Mouse (Mus musculus): ENCODE results near the gene Tjp3. TPM values are rescaled to one million over a fixed set of nuclear protein-coding genes. Genes with fewer than 3 reads are reported as not detected.

Gene Tjp3
- polyA plus RNA-seq, 1 experiment from 2014 or later, result 3.9 TPM

- Histone ChIP-seq H3K9me3 (ENCODE audit: control insufficient read depth, low read length) (no peaks in the 10 kb centered on the region), H3K27me3 (ENCODE audit: control insufficient read depth, insufficient read depth, low read length) (no peaks in the 10 kb centered on the region; the same call in 1 of the 2 replicates), H3K9ac (ENCODE audit: low read length) (no peak overlapping the region), H3K36me3 (ENCODE audit: control insufficient read depth, insufficient read depth, low read length) (peaks cover 26% of the 10 kb centered on the region), H3K4me2 (no peak overlapping the region), H3K27ac (ENCODE audit: low read depth, low read length) (no peak overlapping the region), H3K4me3 (ENCODE audit: low read depth, low read length) (no peak overlapping the region), H3K4me1 (ENCODE audit: control insufficient read depth, insufficient read depth, low read length) (peaks cover 11% of the 10 kb centered on the region)
- ATAC-seq (ENCODE audit: low FRiP score) (no peak), DNase-seq (ENCODE audit: low spot score, missing footprints) (no peak)
- WGBS, result 93% methylated on average over 13 of the region's 13 CpGs
These were observed 22.2 kb upstream of the Tjp3 start for GRCm38 (mm10) chr10:81313581-81313980.

GRCm38 (mm10) chr10:81309571-81309970 lies 18.2 kb upstream of the Tjp3 start:
- Histone ChIP-seq H3K27ac (ENCODE audit: low read depth, low read length) (no peak overlapping the region), H3K4me2 (no peak overlapping the region), H3K4me3 (ENCODE audit: low read depth, low read length) (no peak overlapping the region), H3K4me1 (ENCODE audit: control insufficient read depth, insufficient read depth, low read length) (peaks cover 1% of the 10 kb centered on the region; the same call in 1 of the 2 replicates), H3K9me3 (ENCODE audit: control insufficient read depth, low read length) (no peaks in the 10 kb centered on the region), H3K27me3 (ENCODE audit: control insufficient read depth, insufficient read depth, low read length) (no peaks in the 10 kb centered on the region), H3K9ac (ENCODE audit: low read length) (no peak overlapping the region), H3K36me3 (ENCODE audit: control insufficient read depth, insufficient read depth, low read length) (peaks cover 34% of the 10 kb centered on the region)
- ATAC-seq (ENCODE audit: low FRiP score) (no peak), DNase-seq (ENCODE audit: low spot score, missing footprints) (no peak)
- WGBS, result 91% methylated on average over 5 of the region's 5 CpGs

GRCm38 (mm10) chr10:81306837-81307682 lies 15.7 kb upstream of the Tjp3 start:
- H3K36me3 ChIP-seq (ENCODE audit: control insufficient read depth, insufficient read depth, low read length), result peaks cover 29% of the 10 kb centered on the region
- H3K9me3 ChIP-seq (ENCODE audit: control insufficient read depth, low read length), result no peaks in the 10 kb centered on the region
- no peak overlapping the region for H3K4me3 ChIP-seq (ENCODE audit: low read depth, low read length)
- no peak for ATAC-seq (ENCODE audit: low FRiP score)
- H3K27me3 ChIP-seq (ENCODE audit: control insufficient read depth, insufficient read depth, low read length), result no peaks in the 10 kb centered on the region
- WGBS, result 94% methylated on average over 21 of the region's 21 CpGs
- peaks cover 6% of the 10 kb centered on the region; the same call in 1 of the 2 replicates for H3K4me1 ChIP-seq (ENCODE audit: control insufficient read depth, insufficient read depth, low read length)
- no peak overlapping the region for H3K27ac ChIP-seq (ENCODE audit: low read depth, low read length)
- no peak overlapping the region for H3K4me2 ChIP-seq
- DNase-seq (ENCODE audit: low spot score, missing footprints), result no peak
- no peak overlapping the region for H3K9ac ChIP-seq (ENCODE audit: low read length)

GRCm38 (mm10) chr10:81306173-81306668 lies 14.8 kb upstream of the Tjp3 start:
- Histone ChIP-seq H3K9ac (ENCODE audit: low read length) (no peak overlapping the region), H3K36me3 (ENCODE audit: control insufficient read depth, insufficient read depth, low read length) (peaks cover 21% of the 10 kb centered on the region)
- WGBS, result 99% methylated on average over 12 of the region's 12 CpGs

GRCm38 (mm10) chr10:81305663-81306062 lies 14.3 kb upstream of the Tjp3 start:
- no peak for ATAC-seq (ENCODE audit: low FRiP score)
- H3K27me3 ChIP-seq (ENCODE audit: control insufficient read depth, insufficient read depth, low read length), result no peaks in the 10 kb centered on the region
- H3K4me3 ChIP-seq (ENCODE audit: low read depth, low read length), result no peak overlapping the region
- H3K9me3 ChIP-seq (ENCODE audit: control insufficient read depth, low read length), result no peaks in the 10 kb centered on the region
- H3K36me3 ChIP-seq (ENCODE audit: control insufficient read depth, insufficient read depth, low read length), result peaks cover 21% of the 10 kb centered on the region
- H3K9ac ChIP-seq (ENCODE audit: low read length), result no peak overlapping the region
- DNase-seq (ENCODE audit: low spot score, missing footprints), result no peak
- H3K4me2 ChIP-seq, result no peak overlapping the region
- H3K4me1 ChIP-seq (ENCODE audit: control insufficient read depth, insufficient read depth, low read length), result peaks cover 10% of the 10 kb centered on the region
- WGBS, result 95% methylated on average over 14 of the region's 14 CpGs
- no peak overlapping the region for H3K27ac ChIP-seq (ENCODE audit: low read depth, low read length)

More at GRCm38 (mm10) chr10:81306173-81306668, 14.8 kb upstream of the Tjp3 start:
- DNase-seq (ENCODE audit: low spot score, missing footprints) (no peak), ATAC-seq (ENCODE audit: low FRiP score) (no peak)
- no peaks in the 10 kb centered on the region for H3K27me3 ChIP-seq (ENCODE audit: control insufficient read depth, insufficient read depth, low read length)
- no peaks in the 10 kb centered on the region for H3K9me3 ChIP-seq (ENCODE audit: control insufficient read depth, low read length)
- no peak overlapping the region for H3K27ac ChIP-seq (ENCODE audit: low read depth, low read length)
- H3K4me2 ChIP-seq, result no peak overlapping the region
- peaks cover 10% of the 10 kb centered on the region for H3K4me1 ChIP-seq (ENCODE audit: control insufficient read depth, insufficient read depth, low read length)
- no peak overlapping the region for H3K4me3 ChIP-seq (ENCODE audit: low read depth, low read length)

- H3K9ac ChIP-seq (ENCODE audit: low read length), result no peak overlapping the region
- WGBS, result 29% methylated on average over 9 of the region's 9 CpGs
- no peak overlapping the region for H3K4me2 ChIP-seq
- ATAC-seq (ENCODE audit: low FRiP score) (peak; percentile 66), DNase-seq (ENCODE audit: low spot score, missing footprints) (no peak)
- no peaks in the 10 kb centered on the region for H3K27me3 ChIP-seq (ENCODE audit: control insufficient read depth, insufficient read depth, low read length)
- H3K27ac ChIP-seq (ENCODE audit: low read depth, low read length), result no peak overlapping the region
- H3K4me1 ChIP-seq (ENCODE audit: control insufficient read depth, insufficient read depth, low read length), result peaks cover 10% of the 10 kb centered on the region
- no peaks in the 10 kb centered on the region for H3K9me3 ChIP-seq (ENCODE audit: control insufficient read depth, low read length)
- peaks cover 21% of the 10 kb centered on the region for H3K36me3 ChIP-seq (ENCODE audit: control insufficient read depth, insufficient read depth, low read length)
- H3K4me3 ChIP-seq (ENCODE audit: low read depth, low read length), result no peak overlapping the region
These were observed 13.3 kb upstream of the Tjp3 start for GRCm38 (mm10) chr10:81304597-81305238.

GRCm38 (mm10) chr10:81303761-81304160 lies 12.4 kb upstream of the Tjp3 start:
- ATAC-seq (ENCODE audit: low FRiP score), result no peak
- Histone ChIP-seq H3K4me2 (no peak overlapping the region), H3K9me3 (ENCODE audit: control insufficient read depth, low read length) (no peaks in the 10 kb centered on the region), H3K27ac (ENCODE audit: low read depth, low read length) (no peak overlapping the region), H3K4me3 (ENCODE audit: low read depth, low read length) (no peak overlapping the region), H3K4me1 (ENCODE audit: control insufficient read depth, insufficient read depth, low read length) (peaks cover 10% of the 10 kb centered on the region), H3K36me3 (ENCODE audit: control insufficient read depth, insufficient read depth, low read length) (peaks cover 14% of the 10 kb centered on the region; the same call in 1 of the 2 replicates), H3K9ac (ENCODE audit: low read length) (no peak overlapping the region), H3K27me3 (ENCODE audit: control insufficient read depth, insufficient read depth, low read length) (no peaks in the 10 kb centered on the region)
- DNase-seq (ENCODE audit: low spot score, missing footprints), result no peak
- WGBS, result 82% methylated on average over 7 of the region's 7 CpGs

- no peak overlapping the region for H3K27ac ChIP-seq (ENCODE audit: low read depth, low read length)
- ATAC-seq (ENCODE audit: low FRiP score), result no peak
- WGBS, result 82% methylated on average over 10 of the region's 10 CpGs
- H3K36me3 ChIP-seq (ENCODE audit: control insufficient read depth, insufficient read depth, low read length), result peaks cover 10% of the 10 kb centered on the region; the same call in 1 of the 2 replicates
- no peaks in the 10 kb centered on the region for H3K9me3 ChIP-seq (ENCODE audit: control insufficient read depth, low read length)
- H3K27me3 ChIP-seq (ENCODE audit: control insufficient read depth, insufficient read depth, low read length), result no peaks in the 10 kb centered on the region
- H3K4me3 ChIP-seq (ENCODE audit: low read depth, low read length), result no peak overlapping the region
- H3K9ac ChIP-seq (ENCODE audit: low read length), result no peak overlapping the region; the same call in 1 of the 2 replicates
- DNase-seq (ENCODE audit: low spot score, missing footprints), result no peak
- H3K4me2 ChIP-seq, result no peak overlapping the region
- H3K4me1 ChIP-seq (ENCODE audit: control insufficient read depth, insufficient read depth, low read length), result peaks cover 10% of the 10 kb centered on the region
These were observed 11.9 kb upstream of the Tjp3 start for GRCm38 (mm10) chr10:81303258-81303657.

GRCm38 (mm10) chr10:81302781-81303218 lies 11.4 kb upstream of the Tjp3 start:
- WGBS, result 84% methylated on average over 14 of the region's 14 CpGs
- H3K36me3 ChIP-seq (ENCODE audit: control insufficient read depth, insufficient read depth, low read length), result peaks cover 5% of the 10 kb centered on the region; the same call in 1 of the 2 replicates
- no peak overlapping the region for H3K4me2 ChIP-seq
- H3K9ac ChIP-seq (ENCODE audit: low read length), result no peak overlapping the region; the same call in 1 of the 2 replicates
- no peaks in the 10 kb centered on the region for H3K9me3 ChIP-seq (ENCODE audit: control insufficient read depth, low read length)
- no peak for ATAC-seq (ENCODE audit: low FRiP score)
- H3K27ac ChIP-seq (ENCODE audit: low read depth, low read length), result no peak overlapping the region
- no peaks in the 10 kb centered on the region for H3K27me3 ChIP-seq (ENCODE audit: control insufficient read depth, insufficient read depth, low read length)
- DNase-seq (ENCODE audit: low spot score, missing footprints), result no peak
- H3K4me1 ChIP-seq (ENCODE audit: control insufficient read depth, insufficient read depth, low read length), result peaks cover 10% of the 10 kb centered on the region
- H3K4me3 ChIP-seq (ENCODE audit: low read depth, low read length), result no peak overlapping the region
